Mouse (Mus musculus) cortical plate, adult 2 months (tissue): ENCODE data around the gene Pfkfb4. TPM values are rescaled to one million over a fixed set of nuclear protein-coding genes. Genes with fewer than 3 reads are reported as not detected.

ENCODE experiments used
- H3K27ac ChIP-seq: fragments of 200-500 bp; 2 replicates; pipeline ENCODE4 v1.5.1; 2012; ENCODE audit warnings: low read length, control low read depth, inconsistent platforms; ENCODE audit not compliant: insufficient read depth
- H3K4me1 ChIP-seq: fragments of 200-500 bp; 2 replicates; pipeline ENCODE4 v1.6.1; 2011; ENCODE audit warnings: low read length; ENCODE audit not compliant: control insufficient read depth, insufficient read depth
- H3K4me3 ChIP-seq: fragments of 200-500 bp; 2 replicates; pipeline ENCODE4 v1.5.1; 2011; ENCODE audit warnings: mild to moderate bottlenecking, low read length, control low read depth; ENCODE audit not compliant: insufficient read depth
- CTCF ChIP-seq: fragments of 200-500 bp; IDR thresholded peaks from 2 replicates; pipeline ENCODE4 v1.5.1; 2011; ENCODE audit warnings: mild to moderate bottlenecking, control low read depth, low read length; ENCODE audit not compliant: insufficient read depth; ENCODE audit errors: extremely low read depth
- POLR2A ChIP-seq: fragments of 200-500 bp; IDR thresholded peaks from 2 replicates; pipeline ENCODE4 v1.6.1; 2011; ENCODE audit warnings: mild to moderate bottlenecking, low read length, control low read depth; ENCODE audit not compliant: insufficient read depth; ENCODE audit errors: extremely low read depth
- polyA plus RNA-seq: library from polyadenylated mRNA; depleted of rRNA; stranded (reverse); fragments of >200 nt; gene quantifications from 2 replicates; pipeline ENCODE4 v1.2.3, GENCODE M21; 2012

Gene Pfkfb4
- polyA plus RNA-seq, 1 experiment: 20.8 TPM

DNA sequence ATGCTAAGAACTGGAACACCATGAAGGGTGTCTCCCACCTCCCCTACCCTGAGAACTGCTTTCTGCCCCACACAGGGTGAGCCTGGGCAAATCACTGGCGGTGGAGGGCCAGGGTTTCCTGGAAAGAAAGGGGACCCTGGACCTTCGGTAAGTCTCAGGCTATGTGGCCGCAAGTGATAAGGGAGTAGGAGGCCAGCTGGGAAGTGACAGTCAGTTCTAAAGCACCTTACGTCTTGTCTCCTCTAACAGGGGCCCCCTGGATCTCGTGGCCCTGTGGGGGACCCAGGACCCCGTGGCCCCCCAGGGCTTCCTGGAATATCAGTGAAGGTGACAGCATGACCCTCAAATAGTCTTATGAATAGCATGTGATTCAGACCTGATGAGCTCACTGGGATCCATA lies 27.2 kb upstream of the Pfkfb4 start:
- Histone ChIP-seq H3K4me1 (no peaks in the 10 kb centered on the region), H3K4me3 (no peak overlapping the region), H3K27ac (no peak overlapping the region)
- no peak for TF ChIP-seq CTCF

GRCm38 (mm10) chr9:108970623-108971022 lies 21.0 kb upstream of the Pfkfb4 start:
- TF ChIP-seq CTCF: no peak
- no peak for TF ChIP-seq POLR2A
- H3K4me3 ChIP-seq: no peak overlapping the region
- H3K4me1 ChIP-seq: no peaks in the 10 kb centered on the region
- H3K27ac ChIP-seq: no peak overlapping the region

DNA sequence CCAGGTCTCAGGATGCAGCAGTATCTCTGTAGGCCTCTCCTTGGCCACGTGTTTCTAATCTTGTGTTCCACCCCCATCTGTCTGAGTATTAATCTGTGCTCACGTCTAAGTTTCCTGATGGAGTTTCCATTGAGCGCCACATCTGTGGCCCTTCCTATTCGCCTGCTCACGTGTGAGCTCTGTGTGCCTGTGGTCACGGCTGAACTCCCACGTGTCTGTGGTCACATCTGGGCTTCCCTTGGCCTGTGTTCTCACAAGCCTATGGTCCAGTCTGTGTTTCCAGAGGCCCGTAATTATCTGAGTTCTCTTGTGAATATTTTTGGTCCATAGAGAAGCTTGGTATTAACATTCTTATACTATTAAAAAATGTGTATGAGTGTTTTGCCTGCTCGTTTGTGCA lies 15.1 kb upstream of the Pfkfb4 start:
- no peak for TF ChIP-seq CTCF
- no peak for TF ChIP-seq POLR2A
- Histone ChIP-seq H3K4me3 (no peak overlapping the region), H3K4me1 (no peaks in the 10 kb centered on the region), H3K27ac (no peak overlapping the region)

DNA sequence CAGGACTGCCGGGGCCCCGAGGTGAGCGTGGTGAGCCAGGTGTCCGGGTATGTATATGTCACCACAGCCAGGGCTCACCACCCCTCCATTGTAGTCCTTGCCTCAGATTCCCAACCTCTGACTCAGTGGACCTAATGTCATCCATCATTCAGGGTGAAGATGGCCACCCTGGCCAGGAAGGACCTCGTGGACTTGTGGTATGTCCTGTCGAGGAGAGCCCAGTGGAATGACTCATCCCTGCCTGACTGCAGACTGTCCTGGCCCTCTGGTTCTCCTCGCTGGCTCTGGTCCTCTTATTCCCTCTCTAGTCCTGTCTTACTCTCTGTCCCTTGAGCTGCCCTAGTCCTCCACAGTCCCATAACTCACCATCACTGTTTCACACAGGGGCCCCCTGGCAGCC lies 13.6 kb upstream of the Pfkfb4 start:
- Histone ChIP-seq H3K4me3 (no peak overlapping the region), H3K27ac (no peak overlapping the region), H3K4me1 (no peaks in the 10 kb centered on the region)
- no peak for TF ChIP-seq CTCF
- TF ChIP-seq POLR2A: no peak

GRCm38 (mm10) chr9:108982498-108982897 lies 9.1 kb upstream of the Pfkfb4 start:
- Histone ChIP-seq H3K4me3 (no peak overlapping the region), H3K4me1 (no peaks in the 10 kb centered on the region), H3K27ac (no peak overlapping the region)
- TF ChIP-seq POLR2A (no peak), CTCF (no peak)

DNA sequence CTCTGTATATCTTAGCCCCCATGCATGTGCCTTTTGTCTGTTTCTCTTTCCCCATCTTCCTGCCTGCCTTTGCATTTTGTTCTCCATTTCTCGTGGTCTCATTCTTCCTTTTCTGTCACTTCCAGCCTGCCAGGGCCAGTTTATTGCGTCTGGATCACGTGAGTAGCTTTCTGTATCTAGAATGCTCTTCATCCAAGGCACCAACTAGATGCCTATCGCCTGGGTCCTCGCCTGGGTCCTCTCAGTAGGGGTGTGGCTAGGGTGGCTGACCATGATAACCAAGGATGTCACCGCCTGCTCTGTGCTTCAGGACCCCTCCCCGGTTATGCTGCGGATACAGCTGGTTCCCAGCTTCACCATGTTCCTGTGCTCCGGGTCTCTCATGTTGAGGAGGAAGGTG lies 8.4 kb upstream of the Pfkfb4 start:
- Histone ChIP-seq H3K4me3 (no peak overlapping the region), H3K4me1 (no peaks in the 10 kb centered on the region), H3K27ac (no peak overlapping the region)
- TF ChIP-seq POLR2A: no peak

- TF ChIP-seq POLR2A: no peak
These were observed 5.9 kb upstream of the Pfkfb4 start, which contains the start of gene Ucn2 for GRCm38 (mm10) chr9:108985710-108986109. Ucn2 (plus strand) TSS chr9:108986010.

GRCm38 (mm10) chr9:108987704-108988350 lies 3.8 kb upstream of the Pfkfb4 start:
- TF ChIP-seq CTCF: no peak
- TF ChIP-seq POLR2A: no peak
- H3K4me3 ChIP-seq: no peak overlapping the region
- H3K27ac ChIP-seq: no peak overlapping the region
- peaks cover 2% of the 10 kb centered on the region for H3K4me1 ChIP-seq

More at GRCm38 (mm10) chr9:108985710-108986109, 5.9 kb upstream of the Pfkfb4 start, which contains the start of gene Ucn2:
- Histone ChIP-seq H3K27ac (no peak within 1 kb of the TSS), H3K4me3 (no peak within 1 kb of the TSS), H3K4me1 (no peaks in the 10 kb centered on the region; the same call in 1 of the 2 replicates)

DNA sequence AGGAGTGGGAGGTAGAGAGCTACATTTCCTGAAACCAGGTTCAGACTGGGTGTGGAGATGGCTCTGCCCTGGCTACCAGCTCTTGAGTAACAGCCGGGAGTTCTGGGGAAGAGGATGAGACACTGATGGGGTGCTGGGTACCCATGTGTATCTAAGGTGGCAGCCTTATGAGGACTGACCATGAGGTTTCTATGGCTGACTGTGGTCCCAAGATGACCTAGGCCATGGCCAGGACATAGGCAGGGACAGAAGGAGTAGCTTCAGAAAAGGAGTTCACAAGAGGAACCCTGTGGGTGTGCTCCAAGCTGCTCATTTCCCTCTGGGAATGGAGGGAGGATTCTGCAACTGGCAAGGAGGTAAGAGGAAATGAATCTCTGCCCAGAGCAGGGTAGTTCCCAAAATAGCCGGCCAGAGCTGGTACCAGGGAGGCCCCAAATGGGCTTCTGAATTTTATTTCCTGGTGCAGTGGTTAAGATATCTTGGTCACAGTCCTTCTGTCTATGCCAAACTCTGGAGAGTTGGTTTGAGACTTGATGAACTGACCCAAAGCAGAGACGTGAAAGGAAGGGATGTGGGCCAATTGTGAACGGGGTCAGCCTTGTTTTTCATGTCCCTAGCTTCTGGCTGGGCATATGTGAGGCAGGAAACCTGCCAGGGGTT lies 1.6 kb upstream of the Pfkfb4 start:
- Histone ChIP-seq H3K27ac (peak overlapping the region; percentile 76), H3K4me1 (peaks cover 2% of the 10 kb centered on the region), H3K4me3 (no peak overlapping the region)
- TF ChIP-seq POLR2A (no peak), CTCF (no peak)

GRCm38 (mm10) chr9:108990462-108990820 lies 1.1 kb upstream of the Pfkfb4 start:
- TF ChIP-seq CTCF (no peak), POLR2A (no peak)
- peak overlapping the region; percentile 76 for H3K27ac ChIP-seq
- H3K4me1 ChIP-seq: peaks cover 2% of the 10 kb centered on the region
- H3K4me3 ChIP-seq: no peak overlapping the region
